Mouse (Mus musculus) ES-E14 (cell line): Measurements from ENCODE around the gene Tgfbrap1. TPM values are rescaled to one million over a fixed set of nuclear protein-coding genes. Genes with fewer than 3 reads are reported as not detected.

Source experiments
- DNase-seq: peaks from one replicate; pipeline ENCODE4 v3.0.0-alpha.2; 2013; ENCODE audit warnings: low read depth, low spot score
- H3K27ac ChIP-seq: 2 replicates; pipeline ENCODE4 v1.5.1; 2012; ENCODE audit warnings: low read depth, mild to moderate bottlenecking, low read length, moderate library complexity, mixed read lengths; ENCODE audit not compliant: poor library complexity, insufficient read depth, severe bottlenecking
- H3K36me3 ChIP-seq: 2 replicates; pipeline ENCODE4 v1.6.1; 2012; ENCODE audit warnings: mild to moderate bottlenecking, low read length, moderate library complexity, mixed read lengths; ENCODE audit not compliant: control insufficient read depth, poor library complexity, insufficient read depth, severe bottlenecking
- H3K4me1 ChIP-seq, 2 experiments: fragments of 150-350 bp in 1 of 2; sonication (generic) in 1 of 2; 2 replicates each; pipeline ENCODE4 v1.6.1; 2012; ENCODE audit warnings: low read length in 2 of 2, mild to moderate bottlenecking in 1 of 2, mixed read lengths in 1 of 2; ENCODE audit not compliant: control insufficient read depth in 2 of 2, insufficient read depth in 2 of 2, poor library complexity in 1 of 2
- H3K4me3 ChIP-seq, 2 experiments: fragments of 150-350 bp in 1 of 2; sonication (generic) in 1 of 2; 2 replicates each; pipeline ENCODE4 v1.5.1; 2012; ENCODE audit warnings: low read length in 2 of 2, low read depth in 1 of 2, mild to moderate bottlenecking in 1 of 2, mixed read lengths in 1 of 2; ENCODE audit not compliant: insufficient read depth in 1 of 2, poor library complexity in 1 of 2, severe bottlenecking in 1 of 2
- H3K9ac ChIP-seq: 2 replicates; pipeline ENCODE4 v1.6.1; 2012; ENCODE audit warnings: low read depth, mild to moderate bottlenecking, low read length, mixed read lengths; ENCODE audit not compliant: poor library complexity, insufficient read depth, severe bottlenecking
- H3K9me3 ChIP-seq: fragments of 150-350 bp; sonication (generic); 2 replicates; pipeline ENCODE4 v1.6.1; 2012; ENCODE audit warnings: low read depth, mild to moderate bottlenecking, low read length; ENCODE audit not compliant: control insufficient read depth, insufficient read depth
- CHD2 ChIP-seq: IDR thresholded peaks from 2 replicates; pipeline ENCODE4 v1.6.1; 2014; ENCODE audit warnings: mild to moderate bottlenecking, low read depth, low read length, inconsistent platforms
- HCFC1 ChIP-seq: IDR thresholded peaks from 2 replicates; pipeline ENCODE4 v1.6.1; 2012; ENCODE audit warnings: low read length, inconsistent platforms, borderline replicate concordance; ENCODE audit not compliant: insufficient read depth
- MAFK ChIP-seq: IDR thresholded peaks from 2 replicates; pipeline ENCODE4 v1.6.1; 2014; ENCODE audit warnings: mild to moderate bottlenecking, low read depth, low read length, inconsistent platforms; ENCODE audit not compliant: insufficient read depth
- ZC3H11A ChIP-seq: IDR thresholded peaks from 2 replicates; pipeline ENCODE4 v1.6.1; 2012; ENCODE audit warnings: low read depth, mild to moderate bottlenecking, inconsistent platforms, low read length, borderline replicate concordance
- ZNF384 ChIP-seq: IDR thresholded peaks from 2 replicates; pipeline ENCODE4 v1.6.1; 2012; ENCODE audit warnings: low read depth, low read length, inconsistent platforms
- in situ Hi-C, 2 experiments: fragments of 600-800 bp; cut with MboI; formaldehyde crosslinking; loops; one replicate each; pipeline ENCODE4 v1.15.1; 2025; ENCODE audit warnings: low sequenced_read_pairs in 2 of 2, inconsistent platforms in 1 of 2; ENCODE audit not compliant: unreplicated experiment in 2 of 2
- total RNA-seq: library from RNA; depleted of rRNA; stranded (reverse); fragments of 300-350 nt; gene quantifications from 2 replicates; pipeline ENCODE4 v1.2.3, GENCODE M21; 2012; rRNA removed

The Tgfbrap1 gene
- total RNA-seq, 1 experiment = 6.2 TPM

DNA sequence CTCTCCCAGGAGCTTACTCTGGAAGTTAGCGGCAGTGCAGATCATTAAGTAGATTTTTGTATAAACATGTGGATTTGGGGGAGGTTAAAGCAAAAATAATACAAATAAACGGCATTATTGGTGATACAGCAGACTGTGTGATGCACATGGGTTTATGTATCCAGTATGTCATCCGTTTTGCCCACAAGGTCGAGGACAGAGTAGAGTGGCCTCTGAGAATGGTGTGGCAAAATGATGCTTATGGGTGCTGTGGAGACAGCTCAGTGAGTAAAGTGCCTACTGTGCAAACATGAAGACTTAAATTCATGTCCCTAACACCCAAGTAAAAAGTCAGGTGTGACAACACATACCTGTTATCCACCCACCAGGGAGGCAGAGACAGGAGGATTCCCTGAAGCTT, 91.9 kb downstream of the Tgfbrap1 start:
- in situ Hi-C loops = no loop called here
- DNase-seq = no peak
- no peaks in the 10 kb centered on the region for H3K9me3 ChIP-seq
- H3K36me3 ChIP-seq = no peaks in the 10 kb centered on the region
- H3K4me3 ChIP-seq = no peak overlapping the region
- TF ChIP-seq CHD2 = no peak
- no peak for TF ChIP-seq HCFC1
- no peak for TF ChIP-seq MAFK
- no peak for TF ChIP-seq ZC3H11A
- TF ChIP-seq ZNF384 = no peak
- H3K9ac ChIP-seq = no peak overlapping the region
- no peak overlapping the region for H3K27ac ChIP-seq
- no peaks in the 10 kb centered on the region for H3K4me1 ChIP-seq

DNA sequence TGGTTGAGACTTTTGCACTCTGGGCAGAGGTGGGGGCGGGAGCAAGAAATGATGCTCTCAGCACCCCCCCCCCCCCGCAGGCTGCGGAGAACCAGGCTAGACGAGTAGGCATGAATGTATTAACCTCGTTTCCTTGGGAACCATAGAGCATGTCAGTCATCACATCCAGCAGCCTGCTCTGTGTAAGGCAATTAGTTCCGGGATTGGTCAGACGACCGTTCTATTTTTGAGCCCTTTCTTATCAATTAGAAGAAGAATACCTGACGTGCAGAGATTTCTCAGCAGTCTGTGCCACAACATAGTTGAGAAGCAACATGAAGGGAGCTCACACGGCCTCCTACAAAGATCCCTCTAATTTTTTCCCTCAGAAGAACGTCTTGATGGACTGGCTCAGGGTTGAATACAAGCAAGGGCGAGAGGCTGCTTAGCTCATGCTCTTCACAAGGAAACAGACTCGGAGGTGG, 92.4 kb downstream of the Tgfbrap1 start:
- no peaks in the 10 kb centered on the region for H3K9me3 ChIP-seq
- no peak for TF ChIP-seq CHD2
- TF ChIP-seq ZC3H11A = no peak
- TF ChIP-seq HCFC1 = no peak
- no peak for TF ChIP-seq MAFK
- no peak for TF ChIP-seq ZNF384
- H3K36me3 ChIP-seq = no peaks in the 10 kb centered on the region
- H3K4me1 ChIP-seq = no peaks in the 10 kb centered on the region
- H3K4me3 ChIP-seq = no peak overlapping the region
- no peak overlapping the region for H3K9ac ChIP-seq
- no peak overlapping the region for H3K27ac ChIP-seq
- DNase-seq = no peak
- in situ Hi-C loops = no loop called here

Other genes with a start within 250 kb of the Tgfbrap1 start
- 80.5 and 81.9 TPM in 2 replicates for gene Mrps9, start 247.4 kb downstream of the Tgfbrap1 start, total RNA-seq
- 0.58 and 0.89 TPM in 2 replicates for gene Gpr45, start 145.8 kb downstream of the Tgfbrap1 start, total RNA-seq
- 10.6 and 14.1 TPM in 2 replicates for gene AI597479, start 73 bp upstream of the Tgfbrap1 start, total RNA-seq
- gene Fhl2, start 98.3 kb upstream of the Tgfbrap1 start, total RNA-seq = 11.4 and 27.4 TPM in 2 replicates